Mouse (Mus musculus) heart, postnatal 0 days (tissue): ENCODE results near the gene Nle1. TPM values are rescaled to one million over a fixed set of nuclear protein-coding genes. Genes with fewer than 3 reads are reported as not detected.

ENCODE experiments used
- ATAC-seq: fragments of 200-750 bp; cut with Nextera tagmentation; 2 replicates; pipeline ENCODE4 v1.8.0; 2017; ENCODE audit warnings: low read depth, moderate number of reproducible peaks, moderate library complexity; ENCODE audit not compliant: insufficient read depth
- DNase-seq: peaks from one replicate; pipeline ENCODE4 v3.0.0-alpha.2; 2016; ENCODE audit warnings: low spot score
- H3K27ac ChIP-seq: fragments of 300-500 bp; sonication (generic); 2 replicates; pipeline ENCODE4 v1.5.1; 2014; ENCODE audit warnings: low read depth, mild to moderate bottlenecking
- H3K27me3 ChIP-seq: fragments of 300-500 bp; sonication (generic); 2 replicates; pipeline ENCODE4 v1.6.1; 2014; ENCODE audit warnings: low read length, mixed read lengths; ENCODE audit not compliant: control insufficient read depth, insufficient read depth
- H3K36me3 ChIP-seq: fragments of 300-500 bp; sonication (generic); replicated peaks from 2 replicates; pipeline ENCODE4 v1.6.1; 2014; ENCODE audit warnings: low read length, mixed read lengths; ENCODE audit not compliant: control insufficient read depth, insufficient read depth
- H3K4me1 ChIP-seq: fragments of 300-500 bp; sonication (generic); 2 replicates; pipeline ENCODE4 v1.6.1; 2014; ENCODE audit warnings: antibody characterized with exemption; ENCODE audit not compliant: control insufficient read depth, insufficient read depth
- H3K4me2 ChIP-seq: fragments of 300-500 bp; sonication (generic); 2 replicates; pipeline ENCODE4 v1.6.1; 2014; ENCODE audit warnings: low read depth, mild to moderate bottlenecking, low read length, moderate library complexity
- H3K4me3 ChIP-seq: fragments of 300-500 bp; sonication (generic); 2 replicates; pipeline ENCODE4 v1.5.1; 2014; ENCODE audit warnings: low read depth, low read length
- H3K9ac ChIP-seq: fragments of 300-500 bp; sonication (generic); replicated peaks from 2 replicates; pipeline ENCODE4 v1.6.1; 2014; ENCODE audit warnings: low read depth, low read length, mixed read lengths
- H3K9me3 ChIP-seq: fragments of 300-500 bp; sonication (generic); replicated peaks from 2 replicates; pipeline ENCODE4 v1.6.1; 2016; ENCODE audit warnings: low read length; ENCODE audit not compliant: control insufficient read depth
- CTCF ChIP-seq: IDR thresholded peaks from 2 replicates; pipeline ENCODE4 v1.5.1; 2016; ENCODE audit warnings: antibody characterized with exemption, control low read depth, low read depth
- EP300 ChIP-seq: IDR thresholded peaks from 2 replicates; pipeline ENCODE4 v1.6.1; 2016; ENCODE audit warnings: antibody characterized with exemption, low read depth
- WGBS: fragments of 180-500 bp; shearing (Covaris S2); extraction: QIAGEN DNeasy Blood & Tissue Kit; methylation state at CpG from one replicate; pipeline ENCODE4 v1.1.7; 2014; 5-methylcytosine and 5-hydroxymethylcytosine counted together
- polyA plus RNA-seq: library from polyadenylated mRNA; unstranded; fragments of >200 nt; fragmentation: Nextera tagmentation; extraction: Ambion mirVana; gene quantifications from 2 replicates; pipeline ENCODE4 v1.2.1, GENCODE M21; 2015
- total RNA-seq: library from RNA; depleted of rRNA; stranded (reverse); fragments of >200 nt; gene quantifications from 2 replicates; pipeline ENCODE4 v1.2.3, GENCODE M21; 2014; ENCODE audit warnings: low replicate concordance

Gene Nle1
- total and polyA plus RNA-seq, 2 experiments from 2014 or later: 9.4 to 28.1 TPM

DNA sequence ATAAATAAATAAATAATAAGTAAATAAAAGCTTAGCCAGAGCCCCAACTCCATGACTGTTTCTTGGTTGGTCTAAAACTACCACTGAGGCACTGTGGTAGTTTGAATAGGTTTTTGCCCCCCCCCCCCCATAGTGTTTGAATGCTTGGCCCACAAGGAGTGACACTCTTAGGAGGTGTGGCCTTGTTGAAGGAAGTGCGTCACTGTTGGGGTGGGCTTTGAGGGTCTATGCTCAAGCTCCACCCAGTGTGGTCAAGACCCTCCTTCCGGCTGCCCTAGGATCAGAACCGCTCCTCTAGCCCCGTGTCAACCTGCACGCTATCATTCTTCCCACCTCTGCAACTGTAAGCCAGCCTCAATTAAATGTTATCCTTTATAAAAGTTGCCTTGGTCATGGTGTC, 32.6 kb downstream of the Nle1 start:
- Histone ChIP-seq H3K27me3 (no peaks in the 10 kb centered on the region), H3K27ac (no peak overlapping the region), H3K9ac (no peak overlapping the region), H3K36me3 (peaks cover 9% of the 10 kb centered on the region; the same call in 1 of the 2 replicates), H3K4me2 (no peak overlapping the region), H3K4me1 (no peaks in the 10 kb centered on the region), H3K4me3 (no peak overlapping the region), H3K9me3 (no peaks in the 10 kb centered on the region)
- TF ChIP-seq CTCF: no peak
- no peak for TF ChIP-seq EP300
- DNase-seq (no peak), ATAC-seq (no peak)
- WGBS: 96% methylated on average over 5 of the region's 5 CpGs

- no peak overlapping the region for H3K4me2 ChIP-seq
- no peak overlapping the region for H3K9ac ChIP-seq
- no peak for ATAC-seq
Measured at GRCm38 (mm10) chr11:82874924-82875323, 33.3 kb downstream of the Nle1 start.

DNA sequence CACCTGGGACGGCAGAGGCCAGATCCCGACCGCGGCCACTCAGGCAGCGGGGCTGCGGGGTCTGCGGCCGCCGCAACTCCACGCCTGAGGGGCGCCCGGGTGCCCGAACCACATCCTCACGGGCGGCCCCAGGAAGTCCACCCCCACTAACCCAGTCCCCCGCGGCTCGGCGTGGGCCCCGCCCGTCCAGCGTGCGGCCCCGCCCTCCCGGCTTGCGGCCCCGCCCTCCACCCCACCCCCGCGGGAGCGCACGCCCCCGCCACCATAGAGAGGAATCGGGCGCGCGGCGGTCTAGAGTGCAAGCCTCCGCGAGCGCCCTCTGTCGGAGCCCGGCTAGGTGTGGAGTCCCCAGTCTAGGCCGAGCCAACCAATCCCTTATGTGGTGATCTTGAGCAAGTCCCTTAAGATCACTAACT, 37.2 kb downstream of the Nle1 start, which contains the start of gene Rffl:
Gene Rffl, minus strand, starts transcription at position 180 of the 416 bp plus-strand sequence.
- Histone ChIP-seq H3K36me3 (no peaks in the 10 kb centered on the region), H3K27me3 (no peaks in the 10 kb centered on the region), H3K4me3 (peak within 1 kb of the TSS; percentile 91), H3K9me3 (no peaks in the 10 kb centered on the region), H3K27ac (peak within 1 kb of the TSS; percentile 72), H3K9ac (peak within 1 kb of the TSS; percentile 75), H3K4me1 (no peaks in the 10 kb centered on the region; the same call in 1 of the 2 replicates), H3K4me2 (peak within 1 kb of the TSS; percentile 87)
- ATAC-seq: peak; percentile 96
- TF ChIP-seq CTCF (peak; percentile 74), EP300 (no peak)
- DNase-seq: peak; percentile 89
- under 1% methylated on average over 33 of the region's 43 CpGs for WGBS

More at GRCm38 (mm10) chr11:82874924-82875323, 33.3 kb downstream of the Nle1 start:
- Histone ChIP-seq H3K9me3 (no peaks in the 10 kb centered on the region), H3K36me3 (0 out of 2 replicates have a peak, but pooled peaks cover 9% of the 10 kb centered on the region), H3K27ac (no peak overlapping the region), H3K27me3 (no peaks in the 10 kb centered on the region), H3K4me3 (no peak overlapping the region), H3K4me1 (no peaks in the 10 kb centered on the region; the same call in 1 of the 2 replicates)
- 15% methylated on average over 5 of the region's 5 CpGs for WGBS
- TF ChIP-seq EP300 (no peak), CTCF (no peak)
- no peak for DNase-seq

- Histone ChIP-seq H3K27ac (peak overlapping the region; percentile 72), H3K4me3 (peak overlapping the region; percentile 91), H3K4me2 (peak overlapping the region; percentile 87), H3K4me1 (no peaks in the 10 kb centered on the region; the same call in 1 of the 2 replicates), H3K36me3 (no peaks in the 10 kb centered on the region), H3K9ac (peak overlapping the region; percentile 75), H3K9me3 (no peaks in the 10 kb centered on the region), H3K27me3 (no peaks in the 10 kb centered on the region)
- no peak for TF ChIP-seq CTCF
- TF ChIP-seq EP300: no peak
- DNase-seq (peak; percentile 42), ATAC-seq (peak; percentile 27)
- 4% methylated on average over 36 of the region's 36 CpGs for WGBS
Measured at GRCm38 (mm10) chr11:82870173-82871030, 37.8 kb downstream of the Nle1 start.

DNA sequence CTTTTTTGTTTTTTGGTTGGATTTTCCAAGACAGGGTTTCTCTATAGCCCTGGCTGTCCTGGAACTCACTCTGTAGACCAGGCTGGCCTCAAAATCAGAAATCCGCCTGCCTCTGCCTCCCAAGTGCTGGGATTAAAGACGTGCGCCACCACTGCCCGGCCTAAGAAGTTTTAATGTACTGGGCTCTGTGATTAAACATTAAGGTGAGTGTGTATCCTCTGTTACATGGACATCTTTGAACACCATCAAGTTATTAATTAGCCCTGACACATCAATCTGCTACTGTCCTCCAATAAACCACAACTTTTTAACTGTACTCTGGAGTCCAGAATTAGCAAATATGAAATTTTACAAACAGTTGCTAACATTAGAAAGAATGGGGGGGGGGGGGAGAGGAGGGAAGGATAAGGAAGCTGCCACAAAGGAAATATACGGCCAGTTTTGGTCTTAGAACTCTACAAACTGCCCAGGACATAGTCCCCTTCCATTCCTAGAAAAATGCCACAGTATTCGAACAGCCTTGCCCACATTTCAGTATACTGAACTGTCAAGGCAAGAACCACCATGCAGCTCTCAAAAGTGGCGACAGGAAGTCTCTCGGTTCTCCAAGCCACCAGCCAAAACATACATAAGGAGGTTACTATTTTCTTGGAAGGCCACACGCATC, 38.6 kb downstream of the Nle1 start:
- ATAC-seq (no peak), DNase-seq (peak; percentile 72)
- no peak for TF ChIP-seq EP300
- TF ChIP-seq CTCF: no peak
- peak overlapping the region; percentile 72; the same call in 1 of the 2 replicates for H3K27ac ChIP-seq
- H3K4me1 ChIP-seq: no peaks in the 10 kb centered on the region; the same call in 1 of the 2 replicates
- H3K27me3 ChIP-seq: no peaks in the 10 kb centered on the region
- WGBS: 67% methylated on average over 9 of the region's 9 CpGs
- peak overlapping the region; percentile 87 for H3K4me2 ChIP-seq
- H3K4me3 ChIP-seq: peak overlapping the region; percentile 91
- H3K9me3 ChIP-seq: no peaks in the 10 kb centered on the region
- H3K9ac ChIP-seq: no peak overlapping the region
- no peaks in the 10 kb centered on the region for H3K36me3 ChIP-seq
